Mouse (Mus musculus): ENCODE results near the gene Itih5.

DNA sequence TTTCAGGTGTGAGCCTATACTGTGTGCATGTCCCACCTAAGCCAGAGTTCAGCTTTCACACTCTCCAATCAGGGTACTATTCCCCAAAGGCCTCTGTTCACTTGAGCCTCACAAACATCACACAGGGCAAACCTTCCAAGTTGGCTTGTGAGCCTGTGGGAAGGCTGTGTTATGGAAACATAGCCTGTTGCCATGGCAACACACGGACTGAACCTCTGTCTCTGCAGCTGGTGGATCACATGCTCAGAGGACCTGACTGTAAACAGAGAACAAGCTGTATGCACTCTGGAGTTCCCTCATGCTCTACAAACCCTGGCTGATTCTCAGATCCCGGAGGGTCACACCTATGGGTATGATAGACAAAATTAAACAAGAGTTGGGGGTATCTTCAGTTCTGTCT is 122.8 kb downstream of the Itih5 start:
- TF ChIP-seq POLR2A (IDR thresholded peaks at IDR 0.05; ENCODE audit: control insufficient read depth, low read depth, low read length) (no peak), CTCF (IDR thresholded peaks at IDR 0.05; ENCODE audit: control insufficient read depth, insufficient read depth, insufficient replicate concordance, low read depth, low read length) (no peak)

Measured in testis, adult 2 months (tissue).